ENCODE assay signal across 10 mouse cellular contexts in genomic region chr6:31597136-31597460, GRCm38 (mm10). TPM values are rescaled to one million over a fixed set of nuclear protein-coding genes. Genes with fewer than 3 reads are reported as not detected.
DNase-seq lines count a peak whose midpoint lies in the region; ATAC-seq and TF ChIP-seq lines count a peak whose summit lies in the region.
"Had no signal": no experiment of that assay in that cellular context is flagged by ENCODE, and none has a peak within 500 bp of the region (broad histone marks: within the 10 kb centered on the region; RNA-seq: fewer than 3 reads in every experiment).

No protein-coding gene starts in this region.

- peak overlapping the region; percentile 13; the same call in 1 of the 2 replicates for H3K9ac ChIP-seq in forebrain, embryonic 12.5 days
- H3K9ac ChIP-seq in hindbrain, postnatal 0 days (replicated peaks; ENCODE audit: low read length), result no peak overlapping the region
- H3K9ac ChIP-seq in neural tube, embryonic 13.5 days, result peak overlapping the region; percentile 28
- H3K9ac ChIP-seq: liver, embryonic 14.5 days had no signal

- ATAC-seq in forebrain, embryonic 12.5 days (ENCODE audit: low FRiP score), result no peak
- no peak; the same call in 1 of the 2 replicates for ATAC-seq in hindbrain, postnatal 0 days
- no peak for ATAC-seq in neural tube, embryonic 13.5 days (ENCODE audit: low read depth)
- ATAC-seq: inflammation-experienced regulatory T-cells, adult 6 months had no signal

- H3K9me3 ChIP-seq in forebrain, embryonic 12.5 days, result no peaks in the 10 kb centered on the region
- no peaks in the 10 kb centered on the region for H3K9me3 ChIP-seq in hindbrain, postnatal 0 days (ENCODE audit: low read length)
- H3K9me3 ChIP-seq in neural tube, embryonic 13.5 days, result no peaks in the 10 kb centered on the region

- peak overlapping the region; percentile 74 for H3K27ac ChIP-seq in left cerebral cortex, adult 2 months
- H3K27ac ChIP-seq in forebrain, embryonic 12.5 days, result peak overlapping the region; percentile 92
- H3K27ac ChIP-seq in hindbrain, postnatal 0 days, result peak overlapping the region; percentile 54
- peak overlapping the region; percentile 85 for H3K27ac ChIP-seq in neural tube, embryonic 13.5 days (replicated peaks)
- H3K27ac ChIP-seq: liver, embryonic 14.5 days had no signal

- no peak overlapping the region for H3K4me3 ChIP-seq in left cerebral cortex, adult 2 months
- H3K4me3 ChIP-seq in forebrain, embryonic 12.5 days (replicated peaks), result no peak overlapping the region
- H3K4me3 ChIP-seq in hindbrain, postnatal 0 days (ENCODE audit: low read length), result no peak overlapping the region
- H3K4me3 ChIP-seq in neural tube, embryonic 13.5 days, result no peak overlapping the region

- H3K4me2 ChIP-seq in forebrain, embryonic 12.5 days, result peak overlapping the region; percentile 42
- H3K4me2 ChIP-seq in hindbrain, postnatal 0 days (ENCODE audit: low read depth, low read length), result no peak overlapping the region
- peak overlapping the region; percentile 34 for H3K4me2 ChIP-seq in neural tube, embryonic 13.5 days

- TF ChIP-seq CTCF in left cerebral cortex, adult 2 months (IDR thresholded peaks at IDR 0.05), result no peak
- TF ChIP-seq CTCF in hindbrain, postnatal 0 days (IDR thresholded peaks at IDR 0.05; ENCODE audit: low read depth), result no peak

- no peaks in the 10 kb centered on the region for H3K36me3 ChIP-seq in forebrain, embryonic 12.5 days (replicated peaks)
- no peaks in the 10 kb centered on the region for H3K36me3 ChIP-seq in hindbrain, postnatal 0 days (ENCODE audit: insufficient read depth, low read length)
- H3K36me3 ChIP-seq in neural tube, embryonic 13.5 days, result no peaks in the 10 kb centered on the region

- H3K4me1 ChIP-seq in forebrain, embryonic 12.5 days, result peaks cover 44% of the 10 kb centered on the region
- H3K4me1 ChIP-seq in hindbrain, postnatal 0 days (ENCODE audit: insufficient read depth, low read length), result 0 out of 2 replicates have a peak, but pooled peaks cover 6% of the 10 kb centered on the region
- H3K4me1 ChIP-seq in neural tube, embryonic 13.5 days (replicated peaks), result peaks cover 43% of the 10 kb centered on the region

- DNase-seq in left cerebral cortex, adult 2 months (ENCODE audit: extremely low spot score in 1 of 2, low spot score in 2 of 2), result no peak
- no peak for DNase-seq in left cerebral cortex, postnatal 10 days (ENCODE audit: extremely low spot score in 1 of 2, low spot score in 2 of 2)
- no peak for DNase-seq in hindbrain, postnatal 0 days (ENCODE audit: low spot score)
- no peak for DNase-seq in cerebellum, postnatal 25 days
- no peak for DNase-seq in gastrocnemius, postnatal 10 days
- no peak for DNase-seq in right cerebral cortex, adult 2 months (ENCODE audit: low spot score in 2 of 2)

- intact Hi-C loops in left cerebral cortex, adult 2 months (cut with DNase I), result no loop called here
- intact Hi-C loops in left cerebral cortex, postnatal 10 days (cut with DNase I), result no loop called here

- 11% methylated on average over 4 of the region's 4 CpGs for WGBS in forebrain, embryonic 12.5 days
- WGBS in hindbrain, postnatal 0 days, result 15% methylated on average over 4 of the region's 4 CpGs
- 8% methylated on average over 4 of the region's 4 CpGs for WGBS in neural tube, embryonic 13.5 days

- no peaks in the 10 kb centered on the region for H3K27me3 ChIP-seq in forebrain, embryonic 12.5 days
- H3K27me3 ChIP-seq in hindbrain, postnatal 0 days (ENCODE audit: insufficient read depth, low read length), result no peaks in the 10 kb centered on the region
- H3K27me3 ChIP-seq in neural tube, embryonic 13.5 days, result no peaks in the 10 kb centered on the region

RNA-seq across cellular contexts. Expression of gene Podxl, which starts 33.3 kb away (rescaled TPM):
- total RNA-seq in left cerebral cortex, adult 2 months (2021), result 10 to 100 TPM; 20.2 to 23.2 TPM
- 10 to 100 TPM; 13.3 to 15.7 TPM for total RNA-seq in left cerebral cortex, postnatal 10 days (2021)
- polyA plus RNA-seq in forebrain, embryonic 12.5 days (2016; fragmentation: Nextera tagmentation; extraction: Ambion mirVana), result 20.1 and 21.1 TPM in 2 replicates
- 15.7 and 18.9 TPM in 2 replicates for total RNA-seq in hindbrain, postnatal 0 days (2014; rRNA removed)
- 6.4 and 6.6 TPM in 2 replicates for polyA plus RNA-seq in hindbrain, postnatal 0 days (2015; fragmentation: Nextera tagmentation; extraction: Ambion mirVana)
- polyA plus RNA-seq in neural tube, embryonic 13.5 days (2015; fragmentation: Nextera tagmentation; extraction: Ambion mirVana), result 14.8 and 15.3 TPM in 2 replicates
- total RNA-seq in gastrocnemius, postnatal 10 days (2021), result 10 to 100 TPM; 24.2 to 28.3 TPM
